Mouse (Mus musculus) embryo, embryonic 10 days (tissue): Measurements from ENCODE around the gene Nme4.

Experiments
- DNase-seq: peaks from one replicate; pipeline ENCODE4 v3.0.0-alpha.2; 2015; ENCODE audit warnings: low spot score

Nme4 gene

DNA sequence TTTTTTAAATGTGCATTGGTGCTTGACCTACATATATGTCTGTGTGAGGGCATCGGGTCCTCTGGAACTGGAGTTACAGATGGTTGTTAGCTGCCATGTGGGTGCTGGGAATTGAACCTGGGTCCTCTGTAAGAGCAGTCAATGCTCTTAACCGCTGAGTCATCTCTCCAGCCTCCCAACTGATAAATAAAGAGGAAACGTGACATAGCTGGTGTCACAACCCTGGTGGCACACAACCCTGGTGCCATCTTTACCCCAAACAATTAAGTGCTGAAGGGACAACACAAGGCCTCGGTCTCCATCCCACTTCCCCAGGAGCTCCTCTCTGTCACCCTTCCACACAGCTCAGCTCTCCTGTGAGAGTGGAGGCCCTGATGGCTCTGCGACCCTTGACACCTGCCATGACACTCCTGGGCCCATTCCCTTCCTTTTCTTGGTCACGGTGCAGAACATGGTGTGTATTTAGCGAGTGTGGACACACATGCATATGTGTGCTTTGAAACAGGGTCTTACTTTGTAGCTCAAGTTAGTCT is 28.8 kb downstream of the Nme4 start:
- DNase-seq: no peak

DNA sequence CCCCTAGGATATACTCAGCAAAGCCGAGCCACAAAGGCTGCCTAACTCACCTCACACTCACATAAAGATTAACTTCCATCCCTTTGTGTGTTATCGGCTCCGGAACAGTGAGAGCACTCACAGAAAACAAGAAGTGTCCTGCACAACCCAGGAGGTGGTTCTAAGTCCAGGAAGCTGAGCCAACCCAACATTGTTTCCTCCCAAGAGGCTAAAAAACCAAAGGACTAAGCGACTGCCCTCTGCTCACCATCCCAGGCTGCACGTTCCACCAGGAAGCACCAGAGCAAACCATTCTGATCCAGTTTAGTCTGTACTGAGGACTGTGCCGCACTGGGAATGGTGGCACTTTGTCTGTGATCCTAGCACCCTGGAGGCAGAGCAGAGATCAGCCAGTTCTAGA is 30.5 kb downstream of the Nme4 start:
- no peak for DNase-seq

DNA sequence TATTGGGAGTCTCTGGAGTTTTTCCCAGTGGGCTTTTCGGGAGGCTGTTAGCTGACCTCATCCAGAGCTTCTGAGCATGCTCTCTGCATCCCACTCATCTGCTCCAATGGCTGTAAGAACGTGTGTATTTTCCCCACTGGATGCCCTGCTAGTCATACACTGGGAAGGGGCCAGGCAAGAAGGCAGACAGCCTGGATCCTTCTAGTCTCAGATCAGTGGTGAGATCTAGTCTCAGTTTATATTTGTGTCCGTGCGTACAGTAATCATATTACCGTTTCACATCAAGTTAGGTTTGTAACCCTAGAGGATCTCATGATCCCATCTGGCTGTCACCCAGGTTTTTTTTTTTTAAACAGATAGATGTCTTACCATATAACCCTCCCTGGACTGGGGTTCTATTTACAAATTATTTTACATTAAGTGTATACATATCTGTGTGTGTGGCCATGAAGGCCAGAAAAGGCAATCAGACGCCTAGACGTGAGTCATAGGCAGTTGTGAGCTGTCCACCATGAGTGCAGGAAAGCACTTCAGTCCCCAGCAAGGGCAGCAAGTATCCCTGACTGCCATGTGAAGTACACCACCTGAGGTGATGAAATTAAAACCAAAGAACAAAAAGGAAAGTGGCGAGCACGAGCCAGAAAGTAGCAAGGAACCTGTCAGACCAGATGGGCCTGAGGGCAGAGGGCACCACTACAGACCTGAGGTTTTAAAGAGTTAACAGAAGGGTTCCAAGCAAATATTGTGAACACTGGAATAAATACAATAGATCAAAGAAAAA is 37.4 kb downstream of the Nme4 start:
- no peak for DNase-seq

DNA sequence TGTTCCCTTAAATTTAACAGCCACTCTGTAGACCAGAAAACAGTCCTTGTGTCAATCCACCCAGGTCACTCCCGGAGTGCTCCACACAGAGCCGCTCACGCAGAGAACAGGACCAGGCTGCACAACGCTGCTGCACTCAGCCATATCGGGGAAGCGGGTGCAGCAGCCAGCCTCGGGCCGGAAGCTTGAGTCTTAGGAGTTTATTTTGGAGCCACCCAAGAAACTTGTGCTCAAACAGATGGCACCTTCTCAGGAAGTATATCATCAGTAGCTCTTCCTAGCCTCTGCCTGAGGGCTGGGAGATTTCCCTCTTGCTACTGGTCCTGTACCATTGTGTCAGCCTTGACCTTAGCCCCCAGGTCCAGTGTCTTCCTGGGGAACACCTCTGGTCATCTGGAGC is 38.1 kb downstream of the Nme4 start:
- no peak for DNase-seq

DNA sequence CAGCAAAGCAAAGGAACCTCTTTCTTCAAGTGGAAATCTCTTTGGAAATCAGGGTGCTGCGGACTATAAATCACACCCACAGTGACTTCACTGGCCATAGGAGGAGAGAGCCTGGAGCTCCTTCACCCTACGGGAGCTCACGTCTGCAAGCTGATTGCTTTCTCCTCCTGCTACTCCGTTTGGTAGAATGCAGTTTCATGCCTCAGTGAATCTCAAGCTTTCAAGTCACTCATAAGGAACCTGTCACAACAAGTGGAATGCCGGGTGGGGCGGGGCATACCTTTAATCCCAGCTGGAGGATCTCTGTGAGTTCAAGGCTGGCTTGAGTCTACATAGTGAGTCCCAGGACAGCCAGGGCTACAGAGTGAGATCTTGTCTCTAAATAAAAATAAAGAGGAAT is 40.2 kb downstream of the Nme4 start:
- DNase-seq: no peak

DNA sequence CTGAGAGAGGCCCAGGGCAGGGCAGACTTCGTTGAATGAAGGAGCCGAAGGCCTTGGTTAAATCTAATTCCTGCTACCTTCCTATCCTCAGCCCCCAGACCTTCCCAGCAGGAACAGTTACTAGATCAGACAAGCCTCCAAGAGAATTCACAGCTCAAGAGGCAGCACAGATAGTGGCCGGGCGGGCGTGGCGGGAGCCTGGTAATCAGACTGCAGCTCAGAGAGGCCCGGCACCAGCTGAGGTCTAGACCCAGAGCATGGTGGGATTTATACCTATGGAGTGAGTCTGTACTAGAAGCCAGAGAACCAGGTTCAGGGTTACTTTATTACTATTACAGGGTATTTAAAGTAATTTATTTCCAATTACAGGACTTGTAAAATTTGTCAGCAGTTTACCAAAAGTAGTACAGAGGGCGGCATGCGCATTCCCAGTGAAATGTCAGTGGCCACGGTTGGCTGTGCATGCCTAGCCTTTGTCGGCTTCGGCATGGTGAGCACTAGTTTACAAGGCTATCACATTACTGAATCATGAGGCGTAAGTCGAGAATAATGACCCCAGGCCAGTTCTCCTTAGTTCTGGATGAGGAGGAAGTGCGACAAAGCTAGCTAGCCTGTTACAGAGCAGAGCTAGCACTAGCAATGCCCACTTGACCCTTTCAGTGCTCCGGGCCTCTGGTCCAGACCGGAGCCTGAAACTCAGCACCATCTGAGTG is 41.1 kb downstream of the Nme4 start:
- peak; percentile 62 for DNase-seq

DNA sequence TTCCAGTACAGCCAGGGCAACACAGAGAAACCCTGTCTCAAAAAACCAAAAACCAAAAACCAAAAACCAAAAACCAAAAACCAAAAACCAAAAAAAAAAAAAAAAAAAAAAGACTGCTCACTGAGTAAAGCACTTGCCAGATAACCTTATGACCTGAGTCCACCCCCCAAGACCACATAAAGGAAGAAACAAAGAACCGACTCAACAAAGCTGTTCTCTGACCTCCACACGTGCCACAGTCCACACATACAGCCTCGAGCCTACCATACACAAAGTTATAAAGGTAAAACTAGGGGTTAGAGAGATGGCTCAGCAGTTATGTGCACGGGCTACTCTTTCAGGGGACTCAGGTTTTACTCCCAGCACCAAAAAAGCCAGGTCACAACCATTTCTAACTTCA is 42.7 kb downstream of the Nme4 start:
- DNase-seq: no peak

DNA sequence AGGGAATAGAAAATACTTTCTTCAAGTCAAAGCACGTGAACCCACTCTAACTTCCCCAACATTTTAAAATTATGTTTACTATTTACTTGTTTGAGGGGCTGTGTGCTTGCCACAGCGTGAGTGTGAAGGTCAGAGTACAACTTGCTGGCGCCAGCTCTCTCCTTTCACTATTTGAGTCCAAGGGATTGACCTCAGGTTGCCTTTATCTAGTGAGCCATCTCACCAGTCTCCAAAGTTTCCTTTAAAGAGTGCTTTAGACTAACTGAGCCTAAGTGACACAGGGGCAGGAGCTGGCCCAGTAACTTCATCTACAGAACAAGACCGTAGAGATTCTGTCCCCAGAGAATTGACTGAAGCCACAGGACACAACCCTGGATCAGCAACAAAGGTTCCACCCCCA is 43.3 kb downstream of the Nme4 start:
- no peak for DNase-seq

DNA sequence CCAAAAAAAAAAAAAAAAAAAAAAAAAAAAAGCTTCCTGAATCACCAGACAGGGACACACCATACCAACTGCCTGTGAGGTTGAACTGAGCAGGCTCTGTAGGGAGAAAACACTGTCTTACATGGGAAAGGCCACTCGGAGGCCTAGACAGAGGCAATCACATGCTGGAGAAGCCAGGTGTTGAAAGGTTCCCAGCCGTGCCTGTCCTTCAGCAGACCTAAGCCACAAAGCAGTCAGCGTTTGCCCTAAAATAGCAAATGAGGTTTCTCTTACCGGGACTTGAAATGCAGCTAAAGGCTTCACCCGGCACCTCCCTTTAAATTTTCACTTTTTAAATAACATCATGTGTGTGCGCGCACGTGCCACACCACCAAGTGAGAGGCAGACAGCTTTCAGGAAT is 47.3 kb downstream of the Nme4 start:
- DNase-seq: no peak

DNA sequence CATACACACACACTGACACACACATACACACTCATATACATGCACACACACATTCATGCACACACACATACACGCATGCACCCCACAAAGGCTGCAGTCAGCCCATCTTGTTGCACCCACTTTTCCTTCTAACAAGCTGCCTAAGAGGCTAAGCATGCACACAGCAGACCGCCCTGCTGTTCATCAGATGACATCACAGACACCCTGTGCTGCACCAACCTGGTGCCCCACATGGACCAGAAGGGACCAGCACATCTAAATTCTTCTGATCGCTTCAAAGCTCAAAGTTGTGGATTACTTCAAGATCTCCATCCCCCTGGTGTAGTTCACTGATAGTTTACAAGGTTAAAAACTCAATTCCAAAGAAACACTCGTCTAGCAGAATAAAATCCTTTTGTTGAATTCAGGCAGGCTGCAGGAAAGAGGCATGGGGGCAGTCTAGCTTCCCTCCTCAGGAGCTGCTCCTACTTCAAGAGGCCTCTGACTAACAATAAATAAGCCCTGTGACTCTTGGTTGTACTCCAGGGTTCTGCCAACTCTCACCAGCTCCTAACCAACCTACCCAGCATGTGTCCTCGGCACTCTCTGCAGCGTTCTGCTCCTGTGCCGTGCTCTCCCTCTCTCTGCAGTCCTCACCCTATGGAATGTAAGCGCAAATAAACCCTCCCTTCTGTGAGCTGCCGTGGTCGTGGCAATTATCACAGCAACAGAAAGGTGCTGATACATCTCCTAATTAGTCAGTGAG is 49.0 kb downstream of the Nme4 start:
- DNase-seq: no peak

DNA sequence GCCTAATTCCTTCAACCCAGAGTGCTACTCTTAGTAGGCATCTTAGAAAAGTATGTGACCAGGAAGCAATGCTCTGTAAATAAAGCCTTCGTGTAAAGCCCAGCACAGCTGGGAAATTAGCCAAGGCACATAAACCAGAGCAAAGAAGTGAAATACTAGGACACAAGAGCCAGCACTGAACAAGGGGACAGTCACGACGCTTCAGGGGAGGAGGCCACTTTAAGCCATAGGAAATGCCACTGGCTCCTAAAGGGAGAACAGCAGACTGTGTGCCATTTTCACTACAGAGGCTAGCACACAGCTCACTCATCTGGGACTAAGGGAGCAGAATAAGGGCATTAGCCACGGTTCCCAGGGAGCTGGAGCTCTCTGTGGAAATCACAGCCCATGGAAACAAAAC is 50.1 kb downstream of the Nme4 start:
- DNase-seq: no peak

DNA sequence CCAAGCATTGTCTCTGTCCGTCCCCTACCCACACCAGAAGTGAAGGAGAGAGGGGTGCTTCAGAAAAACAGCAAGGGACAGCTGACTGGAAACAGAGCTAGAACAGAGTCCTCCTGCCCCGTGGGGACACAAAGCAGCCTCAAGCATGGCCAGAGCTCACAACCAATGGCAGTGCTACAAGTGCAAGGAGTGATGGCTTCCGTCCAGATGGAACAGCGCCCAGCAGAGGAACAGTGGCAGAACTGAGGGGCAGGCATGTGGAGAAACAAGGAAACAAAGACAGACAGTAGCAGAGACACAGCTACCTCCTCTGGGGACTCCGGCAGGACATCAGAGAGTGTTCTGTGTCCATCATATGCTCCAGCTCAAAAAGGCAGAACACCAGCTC is 52.2 kb downstream of the Nme4 start:
- no peak for DNase-seq

DNA sequence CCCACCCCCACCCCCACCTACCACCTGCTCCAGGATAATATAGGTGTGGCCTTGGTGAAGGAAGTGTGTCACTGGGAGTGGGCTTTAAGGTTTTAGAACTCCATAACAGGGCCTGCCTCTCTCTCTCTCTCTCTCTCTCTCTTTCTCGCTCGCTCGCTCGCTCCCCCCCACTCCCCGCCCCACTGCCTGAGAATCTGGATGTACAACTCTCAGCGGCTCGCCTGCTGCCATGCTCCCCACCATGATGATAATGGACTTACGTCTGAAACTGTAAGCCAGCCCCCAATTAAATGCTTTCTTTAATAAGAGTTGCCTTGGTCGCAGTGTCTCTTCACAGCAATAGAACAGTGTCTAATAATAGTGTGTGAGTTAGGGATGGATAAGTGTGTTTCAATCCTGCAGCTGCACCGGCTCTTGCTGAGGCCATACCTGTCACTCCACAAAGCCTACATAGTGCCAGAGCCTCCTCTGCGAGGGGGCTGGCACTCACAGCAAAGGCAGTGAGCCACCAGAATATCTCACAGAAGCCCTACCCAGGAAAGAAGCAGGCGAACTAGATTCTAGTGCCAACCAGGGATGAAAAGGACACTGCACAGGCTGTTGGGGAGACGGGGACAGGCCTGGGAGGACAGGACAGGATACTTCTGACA is 52.7 kb downstream of the Nme4 start:
- no peak for DNase-seq
